Mouse (Mus musculus): ENCODE results near the gene 4930430A15Rik.

Gene 4930430A15Rik

DNA sequence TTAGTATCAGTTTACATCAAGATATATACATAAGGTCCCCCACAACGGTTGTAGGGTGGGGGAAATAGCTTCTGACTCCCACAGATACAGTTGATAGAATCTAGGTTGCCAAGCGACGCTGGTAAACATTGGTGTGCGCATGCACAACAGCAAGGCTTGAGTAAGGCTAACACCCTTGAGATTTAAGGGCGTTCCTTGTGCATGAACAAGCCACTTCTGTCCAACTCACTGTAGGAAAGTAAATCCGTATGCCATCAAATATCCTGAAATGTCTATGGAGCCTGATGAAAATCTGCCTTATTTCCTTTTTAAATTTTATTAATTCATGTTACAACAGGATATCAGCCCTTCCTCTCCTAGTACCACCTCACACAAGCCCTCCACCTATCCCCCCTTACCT, at the start of gene 4930430A15Rik:
TSS of gene 4930430A15Rik (minus strand) at position 101 of the 400 bp plus-strand sequence.
- no peak for DNase-seq

DNA sequence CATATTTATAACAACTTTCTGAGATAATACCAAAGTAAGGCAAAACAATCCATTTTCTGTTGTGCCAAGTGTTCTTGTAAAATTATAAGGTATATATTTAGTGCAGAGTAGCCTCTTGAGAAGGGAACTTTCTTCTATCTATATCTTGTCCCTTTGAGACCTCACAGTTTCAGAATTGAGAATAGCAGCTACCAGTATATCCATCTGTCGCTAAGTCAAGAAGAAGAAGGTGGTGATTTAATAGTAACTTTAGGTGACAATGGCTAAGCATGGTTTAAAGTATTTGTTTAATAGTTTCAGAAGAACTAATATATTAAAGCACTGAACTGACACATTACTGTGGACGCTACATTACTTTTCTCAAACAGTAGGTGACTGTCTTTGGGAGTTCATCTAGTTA, 44.6 kb upstream of the 4930430A15Rik start, which contains the start of gene Olfr1277:
TSS of gene Olfr1277 (minus strand) at position 101 of the 400 bp plus-strand sequence.
- no peak for DNase-seq

GRCm38 (mm10) chr2:111254216-111254615, 24.8 kb upstream of the 4930430A15Rik start, which contains the start of gene Olfr1276:
Gene Olfr1276, plus strand, starts transcription at chr2:111254516.
- no peak for DNase-seq

DNA sequence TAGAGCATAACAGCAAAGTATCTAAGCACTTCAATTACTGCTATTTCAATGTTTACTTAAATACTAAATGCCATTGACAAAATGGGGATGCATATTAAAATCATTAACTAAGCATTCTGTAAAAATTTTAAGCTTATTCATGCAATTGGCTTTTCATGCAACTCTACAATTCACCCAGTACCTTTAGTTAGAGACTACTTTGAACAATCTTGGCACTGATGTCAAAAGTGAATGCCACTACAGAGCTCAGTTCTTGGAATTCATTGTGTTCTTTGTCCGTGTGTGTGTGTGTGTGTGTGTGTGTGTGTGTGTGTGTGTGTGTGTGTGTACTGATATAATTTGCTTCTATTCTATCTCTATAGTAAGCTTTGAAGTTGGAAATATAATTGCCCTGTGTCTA, 5.8 kb upstream of the 4930430A15Rik start, which contains the start of gene Olfr1275:
TSS of gene Olfr1275 (minus strand) at position 101 of the 400 bp plus-strand sequence.
- no peak for DNase-seq

- DNase-seq, result no peak
Observed at GRCm38 (mm10) chr2:111182068-111182467, 47.3 kb downstream of the 4930430A15Rik start.

- no peak for DNase-seq
Observed at GRCm38 (mm10) chr2:111152836-111153235, 76.6 kb downstream of the 4930430A15Rik start, which contains the start of gene Gm15130. Gene Gm15130, minus strand, starts transcription at chr2:111152936.

DNA sequence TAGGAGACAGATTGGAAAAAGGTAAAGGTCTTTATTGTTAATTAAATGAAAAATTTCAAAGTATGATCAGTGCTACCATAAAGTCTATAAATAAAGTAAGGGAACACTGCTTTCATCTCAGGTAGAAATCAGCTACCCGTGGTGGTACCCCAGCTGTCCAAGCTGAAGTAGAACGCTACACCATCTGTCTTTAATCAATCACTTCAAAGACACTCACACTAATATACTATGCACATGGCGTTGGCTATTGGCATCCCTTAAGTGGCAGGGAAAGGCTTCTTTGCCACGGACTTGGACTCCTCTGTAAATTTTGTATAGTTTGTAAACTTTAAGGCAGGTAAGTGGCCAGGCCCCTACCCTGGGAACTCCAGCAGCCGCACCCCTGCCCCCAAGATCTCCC, 93.7 kb downstream of the 4930430A15Rik start:
- no peak for DNase-seq

All from kidney, postnatal 4 days (tissue).